Mouse (Mus musculus) MN1 (cell line): ENCODE data around the gene Gpr89.

Experiments used
- DNase-seq: peaks from one replicate; pipeline ENCODE4 v3.0.0-alpha.2; 2016; ENCODE audit warnings: low spot score

The Gpr89 gene

GRCm38 (mm10) chr3:96870270-96870669, 34.9 kb downstream of the Gpr89 start:
- DNase-seq: no peak

GRCm38 (mm10) chr3:96869091-96869490, 36.1 kb downstream of the Gpr89 start:
- no peak for DNase-seq

DNA sequence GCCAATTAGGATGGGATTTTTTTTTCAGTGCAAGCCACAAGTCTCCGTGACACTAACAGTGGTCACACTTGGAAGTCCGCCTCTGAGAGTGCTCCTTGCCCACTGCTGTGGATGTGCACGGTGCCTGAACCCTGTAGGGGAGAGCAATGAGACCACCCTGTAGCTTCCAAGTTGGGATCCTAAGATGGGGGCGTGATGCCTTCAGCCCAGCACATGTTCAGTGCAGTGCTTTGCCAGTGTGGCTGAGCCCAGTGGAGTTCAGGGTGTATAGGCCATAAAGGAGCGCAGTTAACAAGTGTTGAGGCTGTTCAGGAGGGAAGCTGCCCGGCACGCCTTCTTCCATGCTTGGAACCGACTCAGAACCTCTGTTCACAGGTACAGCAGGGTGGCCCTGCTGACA, 36.6 kb downstream of the Gpr89 start:
- DNase-seq: no peak

DNA sequence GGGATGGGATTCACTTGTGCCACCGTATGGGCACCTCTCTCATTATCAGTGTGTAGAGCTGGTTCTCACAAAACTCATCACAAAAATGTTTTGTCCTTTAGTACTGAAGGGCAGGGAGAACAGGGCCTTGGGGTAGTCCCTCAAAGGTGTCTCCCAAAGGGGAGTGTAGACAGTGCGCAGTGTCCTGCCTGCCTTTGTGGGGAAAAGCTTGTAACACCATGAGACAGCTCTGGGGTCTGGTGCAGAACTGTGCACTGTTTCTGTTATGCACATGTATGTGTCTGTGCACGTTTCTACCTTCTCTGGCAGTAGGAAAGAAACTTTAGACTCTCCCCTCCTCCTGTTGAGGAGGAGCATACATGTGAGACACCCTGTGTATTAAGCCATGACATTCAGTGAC, 37.3 kb downstream of the Gpr89 start:
- DNase-seq: no peak

GRCm38 (mm10) chr3:96860498-96860897, 44.6 kb downstream of the Gpr89 start:
- no peak for DNase-seq

DNA sequence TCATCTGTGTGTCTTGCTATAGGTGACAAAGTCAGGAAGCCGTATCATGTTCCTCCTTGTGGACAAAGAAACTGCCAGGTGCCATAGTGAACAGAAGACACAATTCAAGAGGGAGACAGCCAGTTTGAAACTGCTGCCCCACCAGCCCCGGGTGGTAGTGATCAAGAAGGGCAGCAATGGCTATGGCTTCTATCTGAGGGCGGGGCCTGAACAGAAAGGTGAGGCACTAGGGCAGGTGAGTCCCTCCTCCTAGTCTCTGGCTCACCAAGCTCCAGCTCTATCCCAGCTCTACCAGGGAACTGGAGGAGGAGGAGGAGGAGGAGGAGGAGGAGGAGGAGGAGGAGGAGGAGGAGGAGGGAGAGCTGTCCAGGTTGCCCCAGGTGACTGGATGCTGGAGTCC, 49.3 kb downstream of the Gpr89 start:
- DNase-seq: no peak

GRCm38 (mm10) chr3:96854376-96854775, 50.8 kb downstream of the Gpr89 start:
- DNase-seq: no peak

- DNase-seq: no peak
Measured at GRCm38 (mm10) chr3:96852561-96852960, 52.6 kb downstream of the Gpr89 start.

DNA sequence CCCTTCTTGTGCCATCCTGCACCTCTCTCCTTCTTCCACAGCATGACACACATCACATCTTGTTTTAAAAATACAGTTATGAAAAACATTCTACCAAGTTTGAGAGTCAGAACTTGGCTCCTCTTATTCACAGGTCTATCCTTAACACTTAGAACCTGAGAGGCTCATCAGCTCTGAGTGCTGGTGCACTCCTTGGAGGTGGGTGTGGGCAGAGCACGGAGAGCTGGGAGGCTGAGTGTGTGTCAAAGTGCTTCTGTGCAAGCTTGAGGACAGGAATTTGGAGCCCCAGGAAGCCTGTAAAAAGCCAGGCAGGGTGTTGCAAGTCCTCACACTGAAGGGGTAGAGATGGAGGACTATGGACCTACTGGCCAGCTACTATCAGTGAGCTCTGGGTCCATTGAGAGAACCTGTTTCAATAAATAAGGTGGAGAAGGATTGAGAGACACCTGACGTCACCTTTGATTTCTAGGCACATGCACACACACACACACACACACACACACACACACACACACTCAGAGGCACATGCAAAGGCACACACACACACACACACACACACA, 55.9 kb downstream of the Gpr89 start:
- no peak for DNase-seq

GRCm38 (mm10) chr3:96848470-96848869, 56.7 kb downstream of the Gpr89 start:
- DNase-seq: no peak

- no peak for DNase-seq
Measured at GRCm38 (mm10) chr3:96847661-96848060, 57.5 kb downstream of the Gpr89 start.

DNA sequence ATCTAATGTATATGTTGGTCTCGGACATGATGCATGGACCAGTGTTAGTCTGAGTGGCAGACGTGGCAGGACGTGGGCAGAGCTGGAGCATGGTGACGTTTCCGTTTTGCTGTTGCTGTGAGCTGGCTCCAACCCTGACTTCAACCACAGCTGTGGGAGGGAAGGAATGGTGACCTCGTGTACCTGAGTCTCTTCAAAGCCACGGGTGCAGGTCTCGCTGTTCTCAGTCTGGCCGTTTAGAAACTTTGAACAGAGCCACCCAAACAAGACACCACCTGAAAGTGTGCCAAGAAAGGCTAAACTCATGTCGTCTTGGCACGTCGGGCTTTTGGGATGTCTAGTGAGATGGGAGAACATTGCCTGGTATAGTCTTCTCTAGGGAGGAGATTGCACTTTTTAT, 58.2 kb downstream of the Gpr89 start:
- no peak for DNase-seq

- no peak for DNase-seq
Measured at GRCm38 (mm10) chr3:96845806-96846205, 59.3 kb downstream of the Gpr89 start.

- no peak for DNase-seq
Measured at GRCm38 (mm10) chr3:96845191-96845590, 60.0 kb downstream of the Gpr89 start.

- no peak for DNase-seq
Measured at GRCm38 (mm10) chr3:96838996-96839645, 66.0 kb downstream of the Gpr89 start.

DNA sequence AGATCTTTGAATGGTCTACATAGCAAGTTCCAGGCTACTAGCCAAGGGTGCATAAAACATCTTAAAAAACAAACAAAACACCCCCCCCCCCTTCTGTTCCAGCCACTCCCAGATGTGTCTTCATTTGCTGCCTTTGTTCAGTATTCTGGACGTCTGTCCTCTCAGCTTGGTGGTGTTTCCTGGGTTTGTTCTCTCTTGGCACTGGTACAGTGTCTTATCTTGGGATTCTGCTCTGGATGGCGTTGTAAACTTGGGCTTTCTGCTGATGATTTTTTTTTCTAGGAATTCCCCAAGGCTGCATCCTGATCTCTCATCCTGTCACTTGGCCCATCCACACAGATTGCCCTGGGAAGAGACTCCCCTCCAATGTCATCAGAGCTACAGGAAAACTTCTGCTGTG, 68.7 kb downstream of the Gpr89 start:
- no peak for DNase-seq

GRCm38 (mm10) chr3:96834587-96835348, 70.4 kb downstream of the Gpr89 start:
- DNase-seq: no peak

- DNase-seq: no peak
Measured at GRCm38 (mm10) chr3:96832930-96833329, 72.2 kb downstream of the Gpr89 start.

- DNase-seq: no peak
Measured at GRCm38 (mm10) chr3:96829856-96830255, 75.3 kb downstream of the Gpr89 start.

- DNase-seq: no peak
Measured at GRCm38 (mm10) chr3:96828984-96829383, 76.2 kb downstream of the Gpr89 start, which contains the start of the genes Pdzk1 and Cd160. Pdzk1 (plus strand) TSS chr3:96829284. Cd160 (minus strand) TSS chr3:96829351.

DNA sequence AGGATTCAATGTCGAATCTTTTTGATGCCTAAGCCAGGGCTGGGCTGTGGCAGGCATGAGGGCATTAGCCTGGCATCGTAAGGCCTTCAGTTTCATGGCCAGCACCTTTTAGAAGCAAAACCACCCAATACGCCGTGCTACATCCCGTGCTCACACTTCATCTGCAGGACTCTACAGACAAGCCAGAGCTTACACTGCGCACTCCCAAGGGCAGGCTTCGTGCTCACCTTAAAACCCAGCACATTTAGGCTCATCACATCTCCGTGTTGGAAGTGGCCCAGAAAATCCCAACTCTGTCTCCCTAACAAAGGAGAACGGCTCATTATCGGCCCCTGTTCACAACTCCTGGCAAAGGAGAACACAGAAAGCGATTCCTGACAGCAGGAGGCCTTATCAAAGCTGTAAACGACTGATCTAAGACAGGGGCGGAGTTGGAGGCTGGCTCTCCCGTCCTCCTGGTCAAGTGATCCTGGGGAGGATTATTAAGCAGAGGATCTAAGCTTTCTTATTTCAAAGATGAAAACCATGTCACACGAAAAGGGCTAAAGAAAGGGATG, 76.8 kb downstream of the Gpr89 start:
- no peak for DNase-seq

DNA sequence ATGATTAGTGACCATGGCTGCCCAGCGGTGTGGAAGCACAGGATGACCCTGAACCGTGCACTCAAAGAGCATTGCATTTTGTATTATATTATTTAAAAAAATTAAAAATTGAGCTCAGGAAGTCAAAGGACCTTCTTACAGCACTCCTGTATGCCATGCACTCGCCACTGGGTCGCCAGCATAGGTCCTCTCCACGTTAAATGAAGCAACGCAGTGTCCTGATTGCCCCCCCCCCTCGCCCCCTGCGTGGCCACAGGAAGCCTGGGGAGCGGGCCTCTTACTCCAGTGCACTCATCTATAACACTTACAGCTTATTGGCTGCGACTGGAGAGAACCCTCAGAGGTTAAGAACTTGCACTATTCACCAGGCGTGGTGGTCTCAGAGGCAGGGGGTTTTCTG, 79.9 kb downstream of the Gpr89 start:
- DNase-seq: no peak

DNA sequence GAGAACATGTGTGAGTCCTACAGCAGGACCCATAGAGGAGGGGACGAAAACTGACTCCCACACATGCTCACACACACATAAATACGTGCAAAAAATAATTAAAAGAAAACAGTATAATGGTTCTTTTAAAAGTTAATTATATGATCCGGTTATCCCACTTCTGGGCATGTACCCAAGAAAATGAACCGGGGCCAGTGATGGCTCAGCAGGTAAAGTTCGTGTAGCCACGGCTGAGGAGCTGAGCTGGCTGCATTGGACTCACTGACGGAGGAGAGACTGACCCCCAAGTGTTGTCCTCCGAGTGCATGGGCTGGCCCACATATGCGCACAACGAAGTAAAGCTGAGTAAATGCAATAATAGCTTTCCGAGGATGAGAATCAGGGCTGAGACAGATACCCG, 80.5 kb downstream of the Gpr89 start:
- DNase-seq: no peak
